Mouse (Mus musculus) MEL-GATA-1-ER (cell line): Measurements from ENCODE around the gene Hebp1.
A peak's percentile ranks its signal among the peaks of the same experiment; 100 is the strongest.

ENCODE experiments used
- DNase-seq: peaks from one replicate; pipeline ENCODE4 v3.0.0-alpha.2; 2012; ENCODE audit warnings: low read depth; ENCODE audit errors: extremely low read depth

Hebp1 gene

GRCm38 (mm10) chr6:135197921-135198532, at the start of gene Hebp1, which contains the start of gene Fam234b:
TSS of gene Hebp1 (minus strand) at chr6:135198022.
TSS of gene Fam234b (plus strand) at chr6:135197977.
- peak; percentile 48 for DNase-seq

- DNase-seq = no peak
Observed at GRCm38 (mm10) chr6:135245586-135245985, 47.8 kb upstream of the Hebp1 start.

- DNase-seq = no peak
Observed at GRCm38 (mm10) chr6:135240361-135240760, 42.5 kb upstream of the Hebp1 start.

GRCm38 (mm10) chr6:135238211-135238610, 40.4 kb upstream of the Hebp1 start:
- DNase-seq = no peak

GRCm38 (mm10) chr6:135237326-135237725, 39.5 kb upstream of the Hebp1 start:
- no peak for DNase-seq

- no peak for DNase-seq
Observed at GRCm38 (mm10) chr6:135236576-135236975, 38.8 kb upstream of the Hebp1 start.

- DNase-seq = no peak
Observed at GRCm38 (mm10) chr6:135235742-135236141, 37.9 kb upstream of the Hebp1 start.

- DNase-seq = no peak
Observed at GRCm38 (mm10) chr6:135232443-135233182, 34.8 kb upstream of the Hebp1 start.

- DNase-seq = no peak
Observed at GRCm38 (mm10) chr6:135230586-135230985, 32.8 kb upstream of the Hebp1 start.

GRCm38 (mm10) chr6:135228465-135228941, 30.7 kb upstream of the Hebp1 start:
- no peak for DNase-seq

- DNase-seq = no peak
Observed at GRCm38 (mm10) chr6:135223786-135224416, 26.1 kb upstream of the Hebp1 start.

- no peak for DNase-seq
Observed at GRCm38 (mm10) chr6:135219916-135220315, 22.1 kb upstream of the Hebp1 start.

GRCm38 (mm10) chr6:135218330-135218729, 20.5 kb upstream of the Hebp1 start:
- DNase-seq = no peak

- no peak for DNase-seq
Observed at GRCm38 (mm10) chr6:135212666-135213065, 14.8 kb upstream of the Hebp1 start.

GRCm38 (mm10) chr6:135211169-135211568, 13.3 kb upstream of the Hebp1 start:
- no peak for DNase-seq

- no peak for DNase-seq
Observed at GRCm38 (mm10) chr6:135206909-135207308, 9.1 kb upstream of the Hebp1 start.

GRCm38 (mm10) chr6:135205802-135206201, 8.0 kb upstream of the Hebp1 start:
- no peak for DNase-seq

- DNase-seq = no peak
Observed at GRCm38 (mm10) chr6:135204869-135205268, 7.0 kb upstream of the Hebp1 start.

GRCm38 (mm10) chr6:135203737-135204136, 5.9 kb upstream of the Hebp1 start:
- no peak for DNase-seq

GRCm38 (mm10) chr6:135202668-135203067, 4.8 kb upstream of the Hebp1 start:
- DNase-seq = no peak

GRCm38 (mm10) chr6:135200122-135200957, 2.5 kb upstream of the Hebp1 start:
- DNase-seq = no peak
